In genomic region chr8:85029271-85029670, GRCm38 (mm10) we compare ENCODE assay signal across 12 mouse cellular contexts. TPM values are rescaled to one million over a fixed set of nuclear protein-coding genes. Genes with fewer than 3 reads are reported as not detected.
DNase-seq lines count a peak whose midpoint lies in the region; ATAC-seq and TF ChIP-seq lines count a peak whose summit lies in the region.
"Had no signal": no experiment of that assay in that cellular context is flagged by ENCODE, and none has a peak within 500 bp of the region (broad histone marks: within the 10 kb centered on the region; RNA-seq: fewer than 3 reads in every experiment).

No protein-coding gene starts in this region.

- H3K9me3 ChIP-seq in lung, embryonic 14.5 days (ENCODE audit: low read depth, low read length): no peaks in the 10 kb centered on the region
- no peaks in the 10 kb centered on the region for H3K9me3 ChIP-seq in intestine, embryonic 15.5 days
- no peaks in the 10 kb centered on the region for H3K9me3 ChIP-seq in neural tube, embryonic 14.5 days (ENCODE audit: control insufficient read depth, low read length)

- peaks cover 18% of the 10 kb centered on the region for H3K4me1 ChIP-seq in lung, embryonic 14.5 days (ENCODE audit: insufficient read depth)
- peaks cover 22% of the 10 kb centered on the region for H3K4me1 ChIP-seq in intestine, embryonic 15.5 days (replicated peaks)
- H3K4me1 ChIP-seq in neural tube, embryonic 14.5 days (ENCODE audit: control insufficient read depth, insufficient read depth, low read length): peaks cover 20% of the 10 kb centered on the region

- peaks cover 48% of the 10 kb centered on the region for H3K36me3 ChIP-seq in lung, embryonic 14.5 days (ENCODE audit: insufficient read depth)
- H3K36me3 ChIP-seq in intestine, embryonic 15.5 days: peaks cover 12% of the 10 kb centered on the region; the same call in 1 of the 2 replicates
- peaks cover 22% of the 10 kb centered on the region for H3K36me3 ChIP-seq in neural tube, embryonic 14.5 days (ENCODE audit: control insufficient read depth, insufficient read depth, low read length)

- WGBS in lung, embryonic 14.5 days: 78% methylated on average over 14 of the region's 14 CpGs
- 72% methylated on average over 14 of the region's 14 CpGs for WGBS in intestine, embryonic 15.5 days
- WGBS in neural tube, embryonic 14.5 days: 92% methylated on average over 14 of the region's 14 CpGs

- H3K27ac ChIP-seq in lung, embryonic 14.5 days (ENCODE audit: low read depth): no peak overlapping the region
- H3K27ac ChIP-seq in intestine, embryonic 15.5 days: no peak overlapping the region
- H3K27ac ChIP-seq in neural tube, embryonic 14.5 days (ENCODE audit: low read depth, low read length): no peak overlapping the region

- H3K4me2 ChIP-seq in lung, embryonic 14.5 days: peak overlapping the region; percentile 70; the same call in 1 of the 2 replicates
- H3K4me2 ChIP-seq in intestine, embryonic 15.5 days (replicated peaks): peak overlapping the region; percentile 82
- H3K4me2 ChIP-seq in neural tube, embryonic 14.5 days (ENCODE audit: low read depth, low read length): no peak overlapping the region

- H3K4me3 ChIP-seq in lung, embryonic 14.5 days (ENCODE audit: low read depth, low read length): peak overlapping the region; percentile 100; the same call in 1 of the 2 replicates
- peak overlapping the region; percentile 9; the same call in 1 of the 2 replicates for H3K4me3 ChIP-seq in intestine, embryonic 15.5 days (replicated peaks)
- peak overlapping the region; percentile 88; the same call in 1 of the 2 replicates for H3K4me3 ChIP-seq in neural tube, embryonic 14.5 days (ENCODE audit: low read depth, low read length)

- DNase-seq in cerebellum, adult 11-12 months: peak; percentile 55
- DNase-seq in cerebellum, postnatal 36 days: no peak
- no peak for DNase-seq in lung, embryonic 14.5 days
- no peak for DNase-seq in lung, adult 18-20 months
- no peak for DNase-seq in layer of hippocampus, postnatal 25 days (ENCODE audit: extremely low spot score in 1 of 2, low spot score in 1 of 2)
- DNase-seq in gastrocnemius, postnatal 14 days: no peak
- DNase-seq: cerebellum, postnatal 10 days; thymus, adult 2 months had no signal

- no peak overlapping the region for H3K9ac ChIP-seq in lung, embryonic 14.5 days
- H3K9ac ChIP-seq in intestine, embryonic 15.5 days: peak overlapping the region; percentile 99; the same call in 1 of the 2 replicates
- no peak overlapping the region for H3K9ac ChIP-seq in neural tube, embryonic 14.5 days (replicated peaks; ENCODE audit: low read depth, low read length)

- intact Hi-C loops in gastrocnemius, postnatal 14 days (cut with DNase I; ENCODE audit: low total_unique reads): no loop called here

- TF ChIP-seq CTCF in lung, embryonic 14.5 days (IDR thresholded peaks at IDR 0.05; ENCODE audit: low read depth): no peak

- no peak for ATAC-seq in lung, embryonic 14.5 days (ENCODE audit: insufficient read depth)
- ATAC-seq in intestine, embryonic 15.5 days: no peak
- no peak for ATAC-seq in neural tube, embryonic 14.5 days (ENCODE audit: low read depth)

- no peaks in the 10 kb centered on the region for H3K27me3 ChIP-seq in lung, embryonic 14.5 days (ENCODE audit: insufficient read depth, low read length)
- no peaks in the 10 kb centered on the region for H3K27me3 ChIP-seq in intestine, embryonic 15.5 days (replicated peaks)
- no peaks in the 10 kb centered on the region for H3K27me3 ChIP-seq in neural tube, embryonic 14.5 days (ENCODE audit: control insufficient read depth, insufficient read depth, low read length)

RNA-seq across cellular contexts. Expression of gene Trir, which starts 2.6 kb away (rescaled TPM):
- 153 and 156 TPM in 2 replicates for polyA plus RNA-seq in lung, embryonic 14.5 days (2014; fragmentation: Nextera tagmentation; extraction: Ambion mirVana)
- 110 and 113 TPM in 2 replicates for polyA plus RNA-seq in intestine, embryonic 15.5 days (2015; fragmentation: Nextera tagmentation; extraction: Ambion mirVana)
- 153 and 161 TPM in 2 replicates for polyA plus RNA-seq in neural tube, embryonic 14.5 days (2014; fragmentation: Nextera tagmentation; extraction: Ambion mirVana)
- 100 to 1,000 TPM; 130 to 144 TPM for total RNA-seq in layer of hippocampus, postnatal 25 days (2021)
- 10 to 100 TPM; 77.5 to 92.1 TPM for total RNA-seq in gastrocnemius, postnatal 14 days (2021)

RNA-seq across cellular contexts. Expression of gene Asna1, which starts 4.2 kb away (rescaled TPM):
- polyA plus RNA-seq in lung, embryonic 14.5 days (2014; fragmentation: Nextera tagmentation; extraction: Ambion mirVana): 97.2 and 98.0 TPM in 2 replicates
- polyA plus RNA-seq in intestine, embryonic 15.5 days (2015; fragmentation: Nextera tagmentation; extraction: Ambion mirVana): 125 and 130 TPM in 2 replicates
- 119 and 128 TPM in 2 replicates for polyA plus RNA-seq in neural tube, embryonic 14.5 days (2014; fragmentation: Nextera tagmentation; extraction: Ambion mirVana)
- 100 to 1,000 TPM; 116 to 128 TPM for total RNA-seq in layer of hippocampus, postnatal 25 days (2021)
- 10 to 100 TPM; 44.3 to 44.9 TPM for total RNA-seq in gastrocnemius, postnatal 14 days (2021)

RNA-seq across cellular contexts. Expression of gene Tnpo2, which starts 7.4 kb away (rescaled TPM):
- polyA plus RNA-seq in lung, embryonic 14.5 days (2014; fragmentation: Nextera tagmentation; extraction: Ambion mirVana): 17.9 and 20.2 TPM in 2 replicates
- polyA plus RNA-seq in intestine, embryonic 15.5 days (2015; fragmentation: Nextera tagmentation; extraction: Ambion mirVana): 28.1 and 29.4 TPM in 2 replicates
- polyA plus RNA-seq in neural tube, embryonic 14.5 days (2014; fragmentation: Nextera tagmentation; extraction: Ambion mirVana): 30.8 and 45.8 TPM in 2 replicates
- total RNA-seq in layer of hippocampus, postnatal 25 days (2021): 100 to 1,000 TPM; 145 to 159 TPM
- total RNA-seq in gastrocnemius, postnatal 14 days (2021): 10 to 100 TPM; 24.6 to 27.9 TPM

RNA-seq across cellular contexts. Expression of gene Best2, which starts 14.9 kb away (rescaled TPM):
- polyA plus RNA-seq in lung, embryonic 14.5 days (2014; fragmentation: Nextera tagmentation; extraction: Ambion mirVana): not detected in 2 replicates
- 0.14 and 0.76 TPM in 2 replicates for polyA plus RNA-seq in intestine, embryonic 15.5 days (2015; fragmentation: Nextera tagmentation; extraction: Ambion mirVana)
- 0.12 TPM in 1 of 2 replicates, not detected in the other for polyA plus RNA-seq in neural tube, embryonic 14.5 days (2014; fragmentation: Nextera tagmentation; extraction: Ambion mirVana)
- not detected for total RNA-seq in layer of hippocampus, postnatal 25 days (2021)
- total RNA-seq in gastrocnemius, postnatal 14 days (2021): not detected
- polyA plus RNA-seq: gonadal fat pad, adult 2 months; lung, embryonic 16.5 days had no signal

RNA-seq across cellular contexts. Expression of gene Fbxw9, which starts 30.6 kb away (rescaled TPM):
- polyA plus RNA-seq in lung, embryonic 14.5 days (2014; fragmentation: Nextera tagmentation; extraction: Ambion mirVana): 23.1 and 23.7 TPM in 2 replicates
- polyA plus RNA-seq in intestine, embryonic 15.5 days (2015; fragmentation: Nextera tagmentation; extraction: Ambion mirVana): 25.2 and 27.4 TPM in 2 replicates
- 57.0 and 66.3 TPM in 2 replicates for polyA plus RNA-seq in neural tube, embryonic 14.5 days (2014; fragmentation: Nextera tagmentation; extraction: Ambion mirVana)
- total RNA-seq in layer of hippocampus, postnatal 25 days (2021): 10 to 100 TPM; 19.7 to 27.8 TPM
- total RNA-seq in gastrocnemius, postnatal 14 days (2021): 1 to 10 TPM; 3.6 to 4.7 TPM

Comparison
In these comparisons a context has a peak if more than half of its experiments do, and no peak if none do; other contexts are left out.
1. H3K4me3 ChIP-seq: peak in every context shown above with its lines; median percentile 100 in lung, embryonic 14.5 days; 88 in neural tube, embryonic 14.5 days; 9 in intestine, embryonic 15.5 days.